Mouse (Mus musculus): ENCODE measurements around the gene Tm9sf2.
"Not testable (repeated sequence)": the region's sequence is repeated elsewhere in the genome, so short reads cannot be mapped to it uniquely, and the experiment has no call there.

Tm9sf2 gene

GRCm38 (mm10) chr14:122106822-122107468 lies at the start of gene Tm9sf2:
Gene Tm9sf2 (plus strand): TSS chr14:122107038.
- peak; percentile 97 for DNase-seq (ENCODE audit: low read depth)

GRCm38 (mm10) chr14:122057941-122058346 lies 48.9 kb upstream of the Tm9sf2 start:
- peak; percentile 88 for DNase-seq (ENCODE audit: low read depth)

DNA sequence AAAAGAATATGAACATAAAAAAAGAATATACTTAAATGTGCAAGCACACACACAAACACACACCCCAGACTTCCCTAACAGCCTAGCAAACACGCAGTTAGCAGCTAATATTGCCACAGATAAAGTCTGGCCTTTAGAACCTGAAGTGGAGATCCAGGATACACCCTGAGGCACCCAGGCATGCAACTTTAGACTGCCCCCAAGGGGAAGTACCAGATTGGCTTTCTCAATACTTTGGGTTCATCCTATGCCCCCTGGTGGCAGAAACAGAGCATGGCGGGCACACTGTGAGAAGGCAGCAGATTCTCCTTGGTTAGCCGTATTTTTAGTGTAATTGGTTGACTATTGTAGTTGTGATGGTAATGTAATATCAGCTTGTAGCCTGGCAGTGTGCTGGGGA lies 46.2 kb upstream of the Tm9sf2 start:
- DNase-seq (ENCODE audit: low read depth) = peak; percentile 95

GRCm38 (mm10) chr14:122061376-122061775 lies 45.5 kb upstream of the Tm9sf2 start:
- peak; percentile 37 for DNase-seq (ENCODE audit: low read depth)

DNA sequence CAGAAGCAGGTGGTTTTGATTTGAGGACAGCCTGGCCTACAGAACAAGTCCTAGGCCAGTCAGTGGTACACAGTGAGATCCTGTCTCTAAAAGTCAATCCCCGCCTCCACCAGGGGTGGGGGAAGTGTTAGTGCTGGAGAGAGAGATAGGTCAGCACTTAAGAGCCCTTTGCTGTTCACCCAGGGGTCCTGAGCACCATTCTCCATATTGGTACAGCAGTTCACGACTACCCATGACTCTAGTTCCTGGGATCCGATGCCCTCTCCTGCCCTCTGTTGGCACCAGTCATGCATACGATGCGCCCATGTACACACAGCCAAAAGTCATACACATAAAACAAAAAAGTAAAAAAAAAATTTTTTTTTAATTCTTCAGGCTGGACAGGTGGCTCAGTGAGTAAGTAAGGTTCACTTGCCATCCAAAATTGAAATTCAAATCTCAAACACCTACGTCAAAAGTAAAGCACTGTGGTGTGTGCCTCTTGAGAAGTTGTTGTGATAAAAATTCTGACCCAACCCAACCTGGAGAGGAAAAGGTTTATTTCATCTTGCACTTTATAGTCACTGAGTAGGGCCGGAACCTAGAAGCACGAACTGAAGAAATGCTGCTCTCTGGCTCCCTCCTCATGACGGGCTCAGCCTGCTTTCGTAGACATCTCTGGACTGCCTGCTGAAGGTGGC lies 44.3 kb upstream of the Tm9sf2 start:
- peak; percentile 71 for DNase-seq (ENCODE audit: low read depth)

- peak; percentile 80 for DNase-seq (ENCODE audit: low read depth)
Observed at GRCm38 (mm10) chr14:122063599-122063998, 43.2 kb upstream of the Tm9sf2 start.

GRCm38 (mm10) chr14:122064519-122064918 lies 42.3 kb upstream of the Tm9sf2 start:
- peak; percentile 90 for DNase-seq (ENCODE audit: low read depth)

DNA sequence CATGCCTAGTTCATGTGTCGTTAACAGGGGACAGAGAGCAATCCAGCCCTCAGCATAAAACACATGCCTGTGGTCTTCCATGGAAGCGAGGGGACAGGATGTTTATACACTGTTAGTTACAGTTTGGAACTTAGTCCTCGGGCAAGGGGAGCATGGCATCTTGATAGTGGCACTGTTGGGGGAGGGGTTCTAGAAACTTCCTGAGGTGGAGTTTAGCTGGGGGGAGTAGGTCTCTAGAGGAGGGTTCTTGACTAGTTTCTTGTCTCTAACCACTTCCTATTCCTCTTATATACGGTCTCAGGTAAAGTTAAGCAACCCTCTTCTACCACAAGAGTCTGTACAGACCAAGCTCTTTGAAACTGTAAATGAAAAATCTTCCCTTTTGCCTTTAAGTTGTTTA lies 40.6 kb upstream of the Tm9sf2 start:
- peak; percentile 83 for DNase-seq (ENCODE audit: low read depth)

DNA sequence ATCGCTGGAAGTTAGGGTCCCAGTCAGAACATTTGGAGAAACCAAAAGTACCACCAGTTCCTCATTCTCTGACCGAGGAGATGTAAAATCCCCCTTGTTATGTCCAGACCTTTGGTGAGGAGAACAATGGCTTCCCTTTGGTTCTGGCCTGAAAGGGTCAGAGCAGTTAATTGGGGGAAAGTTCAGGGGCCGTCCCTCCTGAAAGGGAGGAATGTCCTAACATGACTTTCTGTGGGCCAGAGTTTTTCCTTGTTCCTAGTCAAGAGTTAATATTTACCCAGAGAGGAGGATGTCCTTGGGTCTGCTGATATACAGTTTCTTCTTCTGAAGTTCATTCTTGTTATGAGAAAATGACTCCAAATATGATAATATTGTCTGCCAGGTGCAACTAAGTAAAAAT lies 38.8 kb upstream of the Tm9sf2 start:
- DNase-seq (ENCODE audit: low read depth) = not testable (repeated sequence)

DNA sequence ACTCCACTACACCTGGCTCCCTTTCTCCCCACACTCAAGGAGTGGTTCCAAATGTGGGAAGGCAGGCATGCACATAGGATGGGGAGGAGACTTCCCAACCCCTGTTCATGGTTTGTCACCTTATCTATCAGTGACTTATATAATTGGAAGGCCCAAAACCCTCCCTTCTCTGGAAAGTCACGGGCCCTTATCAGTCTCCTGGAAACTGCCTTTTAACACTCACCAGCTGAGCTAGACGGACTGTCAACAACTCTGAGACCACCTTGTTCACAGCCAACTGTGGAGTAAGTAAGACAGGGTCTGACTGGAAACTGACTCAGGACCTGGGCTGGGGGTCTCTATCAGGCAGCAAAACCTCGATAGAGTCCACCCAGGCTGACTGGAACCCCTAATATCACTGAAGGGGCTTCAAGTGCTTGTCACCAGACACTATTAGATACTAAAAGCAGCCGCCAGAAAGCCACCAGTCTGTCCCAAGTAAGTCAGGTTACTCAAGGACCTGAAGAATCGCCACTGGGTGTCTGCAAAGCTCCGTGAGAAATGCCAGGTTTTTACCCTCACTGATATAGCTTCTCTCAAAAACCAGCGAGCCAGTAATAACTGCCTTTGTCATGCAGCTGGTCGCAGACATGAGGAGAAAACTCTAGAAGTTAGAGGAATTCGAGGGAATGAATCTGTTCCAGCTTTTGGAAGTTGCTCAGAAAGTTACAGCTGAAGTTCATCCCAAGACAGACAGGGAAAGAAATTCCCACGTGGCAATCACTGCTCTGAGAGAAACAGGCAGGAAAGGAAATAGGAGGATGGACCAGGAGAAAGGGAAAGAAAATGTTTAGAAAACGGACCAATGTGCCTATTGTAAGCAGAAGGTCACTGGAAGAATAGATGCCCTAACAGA lies 37.8 kb upstream of the Tm9sf2 start:
- no peak for DNase-seq (ENCODE audit: low read depth)

- DNase-seq (ENCODE audit: low read depth) = no peak
Observed at GRCm38 (mm10) chr14:122069948-122070347, 36.9 kb upstream of the Tm9sf2 start.

GRCm38 (mm10) chr14:122073422-122073821 lies 33.4 kb upstream of the Tm9sf2 start:
- DNase-seq (ENCODE audit: low read depth) = peak; percentile 82

- peak; percentile 43 for DNase-seq (ENCODE audit: low read depth)
Observed at GRCm38 (mm10) chr14:122074360-122074759, 32.5 kb upstream of the Tm9sf2 start.

DNA sequence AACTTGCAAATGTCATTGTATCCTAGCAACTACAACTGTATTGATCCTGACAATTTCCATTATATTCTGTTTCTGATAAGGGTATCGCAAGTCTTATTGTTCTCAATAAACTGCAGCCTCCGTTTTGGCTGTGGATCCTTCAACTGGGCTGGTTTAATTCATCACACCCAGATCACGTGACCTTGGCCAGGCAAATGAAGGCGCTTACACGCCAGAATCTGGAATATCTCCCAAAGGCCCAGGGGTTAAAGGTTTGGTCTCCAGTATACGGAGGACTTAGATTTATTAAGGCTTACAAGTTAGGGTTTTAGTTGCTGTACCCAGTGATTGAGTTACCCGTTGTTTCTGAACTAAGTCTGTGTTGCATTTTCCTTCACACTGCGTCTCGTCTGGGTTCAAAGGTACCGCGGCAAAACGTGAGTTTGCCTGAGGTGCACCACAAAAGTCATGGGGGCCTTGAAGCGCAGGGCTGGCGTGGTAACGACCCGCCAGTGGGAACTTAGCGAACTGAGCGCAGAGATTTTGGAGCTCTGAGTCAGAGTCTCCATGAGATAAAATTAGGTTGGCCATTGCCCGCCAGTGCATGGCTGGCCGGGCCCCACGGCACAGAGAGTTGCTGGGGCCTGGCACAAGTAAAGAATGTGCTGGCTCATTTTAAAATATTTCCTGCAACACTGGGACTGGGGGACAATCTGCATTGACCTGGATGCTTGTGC lies 31.2 kb upstream of the Tm9sf2 start:
- DNase-seq (ENCODE audit: low read depth) = no peak

GRCm38 (mm10) chr14:122077017-122077416 lies 29.8 kb upstream of the Tm9sf2 start:
- DNase-seq (ENCODE audit: low read depth) = no peak

DNA sequence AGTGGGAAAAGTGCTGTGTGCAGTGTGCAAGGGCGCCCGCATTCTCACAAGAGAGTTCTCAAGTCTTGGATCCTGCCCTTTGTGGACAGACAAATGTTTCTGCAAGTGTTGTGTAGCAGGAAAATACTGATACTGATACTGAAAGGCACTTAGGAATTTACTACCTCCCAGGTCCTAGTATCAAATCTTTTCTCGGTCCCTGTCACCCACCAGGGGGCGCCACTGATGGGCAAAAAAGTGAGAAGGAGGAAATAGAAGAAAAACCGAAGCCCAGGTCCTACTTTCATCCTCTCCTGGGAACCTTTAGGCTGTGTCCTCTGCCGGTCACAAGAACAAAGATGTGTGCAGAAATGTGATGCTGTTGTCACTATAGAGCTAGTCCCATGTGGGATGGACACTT lies 27.4 kb upstream of the Tm9sf2 start:
- DNase-seq (ENCODE audit: low read depth) = peak; percentile 89

DNA sequence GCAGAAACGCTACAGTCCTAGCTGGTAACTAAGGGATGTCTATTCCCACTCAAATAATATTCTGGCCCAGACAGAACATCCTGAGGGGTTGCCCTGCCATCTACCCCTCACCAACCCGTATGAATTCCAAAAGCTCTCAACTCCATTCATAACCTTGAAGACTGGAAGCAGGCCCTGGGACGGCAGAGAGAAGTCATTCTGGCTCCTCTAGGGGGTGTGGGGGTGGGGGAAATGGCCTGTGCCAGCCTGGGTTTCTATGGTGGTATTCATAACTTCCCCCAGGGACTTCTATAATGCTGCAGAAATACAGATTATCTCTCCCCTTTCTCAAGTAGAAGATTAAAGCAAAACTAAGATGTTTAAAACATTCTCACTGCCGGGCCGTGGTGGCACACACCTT lies 26.9 kb upstream of the Tm9sf2 start:
- DNase-seq (ENCODE audit: low read depth) = no peak

- DNase-seq (ENCODE audit: low read depth) = no peak
Observed at GRCm38 (mm10) chr14:122081308-122081707, 25.5 kb upstream of the Tm9sf2 start.

DNA sequence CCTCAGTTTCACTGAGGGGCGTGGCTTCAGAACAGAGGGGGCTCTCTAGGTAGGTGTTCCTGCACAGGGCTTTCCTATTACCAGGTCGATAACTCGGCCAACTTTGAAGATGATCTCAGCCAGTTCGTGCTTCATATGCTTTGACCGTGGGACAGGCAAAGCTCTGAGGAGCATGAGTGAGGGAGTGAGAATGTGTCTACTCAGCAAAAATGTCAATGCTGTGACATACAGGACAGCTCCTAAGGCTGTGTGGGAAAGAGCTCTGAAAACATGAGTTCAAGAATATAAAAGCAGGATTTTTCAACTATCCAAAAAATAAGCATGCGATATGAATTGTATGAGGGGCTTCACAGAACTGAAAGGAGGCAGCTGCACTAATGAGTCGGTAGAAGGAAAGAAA lies 23.3 kb upstream of the Tm9sf2 start:
- DNase-seq (ENCODE audit: low read depth) = no peak

DNA sequence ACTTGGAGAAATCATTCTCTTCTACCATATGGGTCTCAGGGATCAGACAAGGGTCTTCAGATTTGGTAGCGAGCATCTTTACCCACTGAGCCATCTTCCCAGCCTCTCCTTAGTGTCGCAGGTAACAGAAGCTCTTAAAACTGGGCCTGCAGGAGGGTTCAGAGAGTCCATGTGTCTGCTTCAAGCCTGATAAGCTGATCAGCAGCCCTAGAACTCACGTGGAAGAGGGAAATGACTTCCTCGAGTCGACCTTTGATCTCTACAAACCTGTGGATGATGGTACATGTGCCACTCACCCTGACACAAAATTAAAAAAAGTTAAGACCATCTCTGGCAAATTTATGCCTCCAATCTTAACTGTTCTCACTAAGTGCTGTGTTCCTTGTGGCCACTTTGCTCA lies 18.9 kb upstream of the Tm9sf2 start:
- no peak for DNase-seq (ENCODE audit: low read depth)

DNA sequence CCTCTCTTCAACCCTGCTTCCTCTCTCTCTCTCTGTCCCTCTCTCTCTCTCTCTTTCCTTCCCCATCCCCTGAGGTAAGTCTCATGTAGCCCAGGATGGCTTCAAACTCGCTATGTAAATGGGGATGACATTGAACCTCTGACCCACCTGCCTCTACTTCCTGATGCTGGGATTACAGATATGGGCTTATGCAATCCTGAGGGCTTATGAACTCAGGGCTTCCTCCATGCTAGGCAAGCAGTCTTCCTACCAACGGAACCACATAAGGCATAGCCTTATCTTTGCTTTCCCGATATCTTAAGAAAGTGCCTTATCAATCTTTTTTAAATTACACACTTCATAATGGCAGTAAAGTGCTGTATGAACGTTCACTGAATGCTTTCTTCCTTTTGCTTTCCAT lies 14.5 kb upstream of the Tm9sf2 start:
- no peak for DNase-seq (ENCODE audit: low read depth)

DNA sequence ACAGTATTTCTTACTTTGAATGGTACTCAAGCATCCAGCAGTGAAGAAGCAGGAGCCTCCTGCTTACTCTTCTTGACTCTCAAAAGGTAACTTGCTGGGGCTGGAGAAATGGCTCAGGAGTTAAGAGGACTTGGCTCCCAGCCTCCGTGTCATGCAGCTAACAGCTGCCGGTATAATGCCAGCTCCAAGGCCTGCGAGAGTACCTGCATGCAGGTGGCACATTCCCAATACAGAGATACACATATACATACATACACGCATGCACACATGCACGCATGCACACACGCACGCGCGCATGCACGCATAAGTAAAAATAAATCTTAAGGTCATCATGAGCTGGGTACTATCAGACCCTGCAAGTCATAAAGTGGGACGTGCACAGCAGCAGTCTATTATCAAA lies 10.5 kb upstream of the Tm9sf2 start:
- no peak for DNase-seq (ENCODE audit: low read depth)

Measured in induced T-regulatory cell, adult 2 months (primary cell).